23 mouse cellular contexts compared by ENCODE assay signal in the genomic region with DNA sequence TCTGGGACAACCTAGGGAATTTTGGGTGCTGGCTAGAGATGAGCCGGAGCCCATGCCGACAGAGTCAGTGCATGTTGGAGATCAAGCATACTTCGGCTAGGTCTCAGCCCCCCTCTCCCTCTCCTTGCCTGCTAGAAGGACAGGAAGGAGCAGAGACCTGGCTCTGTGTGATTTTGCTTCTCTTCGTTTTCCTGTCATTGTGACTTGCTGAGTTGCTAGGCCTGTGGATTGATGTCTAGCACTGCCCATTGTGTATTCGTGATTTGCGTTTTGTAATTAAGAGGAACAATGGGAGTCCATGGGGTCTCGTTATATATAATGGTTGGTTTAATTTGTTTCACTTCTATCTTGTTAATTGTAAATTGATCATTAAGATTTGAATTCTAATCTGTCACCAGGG.
DNase-seq lines count a peak whose midpoint lies in the region; ATAC-seq and TF ChIP-seq lines count a peak whose summit lies in the region.
"Had no signal": no experiment of that assay in that cellular context is flagged by ENCODE, and none has a peak within 500 bp of the region (broad histone marks: within the 10 kb centered on the region; RNA-seq: fewer than 3 reads in every experiment).

No protein-coding gene starts in this region.

- TF ChIP-seq POLR2A in brain, embryonic 14.5 days (IDR thresholded peaks at IDR 0.05; ENCODE audit: borderline replicate concordance, extremely low read depth, insufficient read depth, insufficient read length, poor library complexity, severe bottlenecking), result no peak

- H3K9ac ChIP-seq in lung, postnatal 0 days (replicated peaks; ENCODE audit: low read depth), result no peak overlapping the region
- H3K9ac ChIP-seq in hindbrain, embryonic 16.5 days (ENCODE audit: low read depth, low read length), result no peak overlapping the region; the same call in 1 of the 2 replicates
- H3K9ac ChIP-seq: heart, embryonic 13.5 days; limb, embryonic 13.5 days; liver, embryonic 15.5 days; midbrain, embryonic 15.5 days had no signal

- no peak for TF ChIP-seq EP300 in lung, postnatal 0 days (IDR thresholded peaks at IDR 0.05)

- H3K4me2 ChIP-seq in lung, postnatal 0 days (replicated peaks; ENCODE audit: low read depth, low read length), result no peak overlapping the region
- no peak overlapping the region for H3K4me2 ChIP-seq in hindbrain, embryonic 16.5 days (ENCODE audit: low read length)
- H3K4me2 ChIP-seq: heart, embryonic 13.5 days; limb, embryonic 13.5 days; liver, embryonic 15.5 days; midbrain, embryonic 15.5 days had no signal

- TF ChIP-seq CTCF in lung, postnatal 0 days (IDR thresholded peaks at IDR 0.05), result no peak
- no peak for TF ChIP-seq CTCF in brain, embryonic 14.5 days (IDR thresholded peaks at IDR 0.05; ENCODE audit: borderline replicate concordance, extremely low read depth, insufficient read depth, insufficient read length)

- H3K27me3 ChIP-seq in lung, postnatal 0 days (replicated peaks; ENCODE audit: insufficient read depth, low read length), result no peaks in the 10 kb centered on the region
- no peaks in the 10 kb centered on the region for H3K27me3 ChIP-seq in hindbrain, embryonic 16.5 days (replicated peaks; ENCODE audit: control insufficient read depth, insufficient read depth, low read length)
- H3K27me3 ChIP-seq: heart, embryonic 13.5 days; limb, embryonic 13.5 days; liver, embryonic 15.5 days; midbrain, embryonic 15.5 days had no signal

- no peaks in the 10 kb centered on the region for H3K36me3 ChIP-seq in lung, postnatal 0 days (ENCODE audit: insufficient read depth, low read length)
- peaks cover 1% of the 10 kb centered on the region; the same call in 1 of the 2 replicates for H3K36me3 ChIP-seq in hindbrain, embryonic 16.5 days (ENCODE audit: control insufficient read depth, insufficient read depth, low read length)
- H3K36me3 ChIP-seq: liver, embryonic 15.5 days; midbrain, embryonic 15.5 days had no signal

- no peak overlapping the region for H3K4me3 ChIP-seq in lung, postnatal 0 days (ENCODE audit: low read depth, low read length)
- no peak overlapping the region for H3K4me3 ChIP-seq in hindbrain, embryonic 16.5 days (ENCODE audit: low read length)
- H3K4me3 ChIP-seq: heart, embryonic 13.5 days; limb, embryonic 13.5 days; liver, embryonic 15.5 days; midbrain, embryonic 15.5 days had no signal

- 54% methylated on average over 7 of the region's 7 CpGs for WGBS in lung, postnatal 0 days
- WGBS in hindbrain, embryonic 16.5 days, result 28% methylated on average over 7 of the region's 7 CpGs

- no peaks in the 10 kb centered on the region for H3K4me1 ChIP-seq in lung, postnatal 0 days (ENCODE audit: insufficient read depth, low read depth, low read length)
- H3K4me1 ChIP-seq in hindbrain, embryonic 16.5 days (ENCODE audit: control insufficient read depth, insufficient read depth, low read depth, low read length), result peaks cover 3% of the 10 kb centered on the region
- H3K4me1 ChIP-seq: heart, embryonic 13.5 days; limb, embryonic 13.5 days; liver, embryonic 15.5 days had no signal

- no peaks in the 10 kb centered on the region for H3K9me3 ChIP-seq in lung, postnatal 0 days (ENCODE audit: low read length)
- no peaks in the 10 kb centered on the region for H3K9me3 ChIP-seq in hindbrain, embryonic 16.5 days (ENCODE audit: control insufficient read depth, low read length)
- H3K9me3 ChIP-seq: G1E; heart, embryonic 13.5 days; limb, embryonic 13.5 days; liver, embryonic 15.5 days; midbrain, embryonic 15.5 days had no signal

- no peak overlapping the region for H3K27ac ChIP-seq in lung, postnatal 0 days (ENCODE audit: low read length)
- no peak overlapping the region for H3K27ac ChIP-seq in hindbrain, embryonic 16.5 days (ENCODE audit: low read depth, low read length)
- H3K27ac ChIP-seq: heart, embryonic 13.5 days; limb, embryonic 13.5 days; liver, embryonic 15.5 days; macrophage; midbrain, embryonic 15.5 days had no signal

- no peak for ATAC-seq in lung, postnatal 0 days
- peak; percentile 54; the same call in 1 of the 2 replicates for ATAC-seq in hindbrain, embryonic 16.5 days
- ATAC-seq: CD4-positive, CD25-positive, alpha-beta regulatory T cell, adult 4 months; midbrain, embryonic 15.5 days had no signal

- DNase-seq in cerebellum, postnatal 10 days, result peak; percentile 44 to 51
- DNase-seq in cerebellum, adult 11 months, result no peak
- peak; percentile 22 for DNase-seq in lung, postnatal 0 days (ENCODE audit: low spot score)
- no peak for DNase-seq in lung, adult 18-20 months
- peak; percentile 68 for DNase-seq in brain, embryonic 14.5 days (ENCODE audit: low read depth)
- no peak for DNase-seq in ovary, postnatal 14 days (ENCODE audit: low spot score)
- DNase-seq in c-Kit-positive CD71-positive TER-119-positive erythroid progenitor cells, embryonic 14.5 days (ENCODE audit: low spot score), result no peak
- DNase-seq: adrenal gland, postnatal 36 days; cerebellum, adult 9-11 months; heart, adult 11 months; heart, postnatal 36 days; kidney, adult 11 months; kidney, postnatal 14 days; layer of hippocampus, adult 9-11 months; right cerebral cortex, adult 18-20 months had no signal

Comparison
In these comparisons a context has a peak if more than half of its experiments do, and no peak if none do; other contexts are left out.
1. DNase-seq: peak in cerebellum, postnatal 10 days (2 of 2), lung, postnatal 0 days (single experiment) and brain, embryonic 14.5 days (single experiment); none in cerebellum, adult 11 months (single experiment), lung, adult 18-20 months (0 of 2), ovary, postnatal 14 days (single experiment) and c-Kit-positive CD71-positive TER-119-positive erythroid progenitor cells, embryonic 14.5 days (single experiment).